Mouse (Mus musculus) stomach, embryonic 15.5 days (tissue): ENCODE data around the gene Olfr1189. TPM values are rescaled to one million over a fixed set of nuclear protein-coding genes. Genes with fewer than 3 reads are reported as not detected.
"Not testable (repeated sequence)": the region's sequence is repeated elsewhere in the genome, so short reads cannot be mapped to it uniquely, and the experiment has no call there.

Experiments
- ATAC-seq: fragments of 200-750 bp; cut with Nextera tagmentation; 2 replicates; pipeline ENCODE4 v1.8.0; 2017; ENCODE audit warnings: low read depth, moderate number of reproducible peaks, moderate TSS enrichment; ENCODE audit not compliant: insufficient read depth, low FRiP score
- H3K27ac ChIP-seq: fragments of 300-500 bp; sonication (generic); 2 replicates; pipeline ENCODE4 v1.5.1; 2015; ENCODE audit warnings: mild to moderate bottlenecking, inconsistent platforms
- H3K27me3 ChIP-seq: fragments of 300-500 bp; sonication (generic); replicated peaks from 2 replicates; pipeline ENCODE4 v1.6.1; 2015; ENCODE audit warnings: inconsistent platforms
- H3K36me3 ChIP-seq: fragments of 300-500 bp; sonication (generic); 2 replicates; pipeline ENCODE4 v1.6.1; 2015; ENCODE audit warnings: inconsistent platforms
- H3K4me1 ChIP-seq: fragments of 300-500 bp; sonication (generic); 2 replicates; pipeline ENCODE4 v1.6.1; 2015; ENCODE audit warnings: inconsistent platforms
- H3K4me2 ChIP-seq: fragments of 300-500 bp; sonication (generic); 2 replicates; pipeline ENCODE4 v1.6.1; 2015; ENCODE audit warnings: mild to moderate bottlenecking, inconsistent platforms
- H3K4me3 ChIP-seq: fragments of 300-500 bp; sonication (generic); replicated peaks from 2 replicates; pipeline ENCODE4 v1.5.1; 2015; ENCODE audit warnings: inconsistent platforms
- H3K9ac ChIP-seq: fragments of 300-500 bp; sonication (generic); 2 replicates; pipeline ENCODE4 v1.6.1; 2015; ENCODE audit warnings: inconsistent platforms
- H3K9me3 ChIP-seq: fragments of 300-500 bp; sonication (generic); 2 replicates; pipeline ENCODE4 v1.6.1; 2016; ENCODE audit warnings: inconsistent platforms
- WGBS: fragments of 180-500 bp; shearing (Covaris S2); methylation state at CpG from one replicate; pipeline ENCODE4 v1.1.7; 2015; 5-methylcytosine and 5-hydroxymethylcytosine counted together
- polyA plus RNA-seq: library from polyadenylated mRNA; unstranded; fragments of >200 nt; fragmentation: Nextera tagmentation; extraction: Ambion mirVana; gene quantifications from 2 replicates; pipeline ENCODE4 v1.2.1, GENCODE M21; 2015

Olfr1189 gene
- not detected in 2 replicates for polyA plus RNA-seq

- no peak within 1 kb of the TSS for H3K9ac ChIP-seq
- no peak within 1 kb of the TSS for H3K4me2 ChIP-seq
- ATAC-seq, result no peak
- H3K9me3 ChIP-seq, result no peaks in the 10 kb centered on the region
- H3K36me3 ChIP-seq, result no peaks in the 10 kb centered on the region
- no peaks in the 10 kb centered on the region for H3K4me1 ChIP-seq
- no peaks in the 10 kb centered on the region for H3K27me3 ChIP-seq
- no peak within 1 kb of the TSS for H3K27ac ChIP-seq
- no peak within 1 kb of the TSS for H3K4me3 ChIP-seq
These were observed at the start of gene Olfr1189 for GRCm38 (mm10) chr2:88586154-88586553. Gene Olfr1189 (plus strand): TSS chr2:88586454.

GRCm38 (mm10) chr2:88556635-88557034 lies 29.6 kb upstream of the Olfr1189 start, which contains the start of gene Olfr1188:
Gene Olfr1188 (plus strand): TSS chr2:88556935.
- H3K4me3 ChIP-seq, result no peak within 1 kb of the TSS
- 86% methylated on average over 2 of the region's 2 CpGs for WGBS

GRCm38 (mm10) chr2:88572696-88573095 lies 13.6 kb upstream of the Olfr1189 start:
- not testable (repeated sequence) for H3K27me3 ChIP-seq, ATAC-seq, H3K36me3 ChIP-seq, H3K9ac ChIP-seq, H3K9me3 ChIP-seq, H3K4me3 ChIP-seq, H3K4me1 ChIP-seq, H3K4me2 ChIP-seq, H3K27ac ChIP-seq
- WGBS, result 89% methylated on average over 12 of the region's 12 CpGs

More at GRCm38 (mm10) chr2:88556635-88557034, 29.6 kb upstream of the Olfr1189 start, which contains the start of gene Olfr1188:
- no peaks in the 10 kb centered on the region for H3K9me3 ChIP-seq
- H3K4me2 ChIP-seq, result no peak within 1 kb of the TSS
- no peak within 1 kb of the TSS for H3K27ac ChIP-seq
- no peaks in the 10 kb centered on the region for H3K36me3 ChIP-seq
- no peaks in the 10 kb centered on the region for H3K27me3 ChIP-seq
- no peaks in the 10 kb centered on the region for H3K4me1 ChIP-seq
- no peak for ATAC-seq
- no peak within 1 kb of the TSS for H3K9ac ChIP-seq

GRCm38 (mm10) chr2:88640242-88640641 lies 54.0 kb downstream of the Olfr1189 start, which contains the start of gene Olfr1191-ps1:
Gene Olfr1191-ps1 (plus strand): TSS chr2:88640542.
- H3K9me3 ChIP-seq, H3K27ac ChIP-seq, H3K4me3 ChIP-seq, H3K4me1 ChIP-seq, H3K9ac ChIP-seq, H3K4me2 ChIP-seq, ATAC-seq, H3K27me3 ChIP-seq, H3K36me3 ChIP-seq: not testable (repeated sequence)
- 88% methylated on average over 1 of the region's 1 CpGs for WGBS

Other genes starting within 250 kb of the Olfr1189 start
- not detected in 2 replicates for gene Olfr1176, start 249.7 kb upstream of the Olfr1189 start, polyA plus RNA-seq
- not detected in 2 replicates for gene Olfr1177-ps, start 240.0 kb upstream of the Olfr1189 start, polyA plus RNA-seq
- gene Olfr1178, start 199.4 kb upstream of the Olfr1189 start, polyA plus RNA-seq, result not detected in 2 replicates
- not detected in 2 replicates for gene Olfr1179, start 180.0 kb upstream of the Olfr1189 start, polyA plus RNA-seq
- not detected in 2 replicates for gene Olfr1180, start 167.3 kb upstream of the Olfr1189 start, polyA plus RNA-seq
- not detected in 2 replicates for gene Olfr1181, start 160.3 kb upstream of the Olfr1189 start, polyA plus RNA-seq
- gene Gm13757, start 137.3 kb upstream of the Olfr1189 start, polyA plus RNA-seq, result not detected in 2 replicates
- not detected in 2 replicates for gene Olfr1183, start 131.6 kb upstream of the Olfr1189 start, polyA plus RNA-seq
- gene Olfr1184, start 102.9 kb upstream of the Olfr1189 start, polyA plus RNA-seq, result not detected in 2 replicates
- gene Olfr1185-ps1, start 93.1 kb upstream of the Olfr1189 start, polyA plus RNA-seq, result not detected in 2 replicates
- not detected in 2 replicates for gene Olfr1186, start 67.9 kb upstream of the Olfr1189 start, polyA plus RNA-seq
- gene Olfr1188, start 29.5 kb upstream of the Olfr1189 start, polyA plus RNA-seq, result not detected in 2 replicates
- gene Olfr1191-ps1, start 54.1 kb downstream of the Olfr1189 start, polyA plus RNA-seq, result not detected in 2 replicates
- gene Olfr1192-ps1, start 62.1 kb downstream of the Olfr1189 start, polyA plus RNA-seq, result not detected in 2 replicates
- not detected in 2 replicates for gene Olfr1193, start 89.2 kb downstream of the Olfr1189 start, polyA plus RNA-seq
- gene Olfr1195, start 102.7 kb downstream of the Olfr1189 start, polyA plus RNA-seq, result not detected in 2 replicates
- gene Olfr1196, start 118.1 kb downstream of the Olfr1189 start, polyA plus RNA-seq, result not detected in 2 replicates
- not detected in 2 replicates for gene Olfr1197, start 145.9 kb downstream of the Olfr1189 start, polyA plus RNA-seq
- gene Olfr1198, start 164.9 kb downstream of the Olfr1189 start, polyA plus RNA-seq, result not detected in 2 replicates
- not detected in 2 replicates for gene Olfr1199, start 174.0 kb downstream of the Olfr1189 start, polyA plus RNA-seq
- gene Olfr1200, start 184.0 kb downstream of the Olfr1189 start, polyA plus RNA-seq, result not detected in 2 replicates
- gene Olfr1201, start 206.6 kb downstream of the Olfr1189 start, polyA plus RNA-seq, result not detected in 2 replicates
- gene Olfr1202, start 228.0 kb downstream of the Olfr1189 start, polyA plus RNA-seq, result not detected in 2 replicates
- not detected in 2 replicates for gene Olfr1205, start 243.3 kb downstream of the Olfr1189 start, polyA plus RNA-seq